Mouse (Mus musculus) urinary bladder, adult 18-20 months (tissue): ENCODE data around the gene Lhfpl2.
A peak's percentile ranks its signal among the peaks of the same experiment; 100 is the strongest.

Experiments
- DNase-seq, 2 experiments: peaks; one replicate each; pipeline ENCODE4 v3.0.0; 2022; ENCODE audit warnings: low spot score in 2 of 2, mixed read lengths in 2 of 2

Gene Lhfpl2

DNA sequence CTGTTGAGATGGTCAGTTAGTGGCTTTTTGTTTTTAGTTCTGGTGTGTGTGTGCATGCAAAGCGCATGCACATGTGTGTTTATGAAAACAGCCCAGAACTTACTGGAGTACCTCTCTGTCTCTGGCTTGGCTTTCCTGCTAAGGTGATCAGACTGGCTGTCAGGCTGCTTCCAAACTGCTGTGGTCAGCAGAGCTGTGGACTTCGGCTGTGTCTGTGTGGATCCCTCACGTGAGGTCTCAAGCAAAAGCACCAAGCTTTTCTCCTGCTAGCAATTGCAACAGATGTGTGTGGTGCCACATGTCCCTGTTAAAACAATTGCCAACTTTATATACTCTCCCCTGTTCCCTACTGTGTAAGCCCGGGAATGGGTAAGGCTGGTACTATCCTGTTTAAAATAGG is 82.8 kb downstream of the Lhfpl2 start:
- DNase-seq: no peak

DNA sequence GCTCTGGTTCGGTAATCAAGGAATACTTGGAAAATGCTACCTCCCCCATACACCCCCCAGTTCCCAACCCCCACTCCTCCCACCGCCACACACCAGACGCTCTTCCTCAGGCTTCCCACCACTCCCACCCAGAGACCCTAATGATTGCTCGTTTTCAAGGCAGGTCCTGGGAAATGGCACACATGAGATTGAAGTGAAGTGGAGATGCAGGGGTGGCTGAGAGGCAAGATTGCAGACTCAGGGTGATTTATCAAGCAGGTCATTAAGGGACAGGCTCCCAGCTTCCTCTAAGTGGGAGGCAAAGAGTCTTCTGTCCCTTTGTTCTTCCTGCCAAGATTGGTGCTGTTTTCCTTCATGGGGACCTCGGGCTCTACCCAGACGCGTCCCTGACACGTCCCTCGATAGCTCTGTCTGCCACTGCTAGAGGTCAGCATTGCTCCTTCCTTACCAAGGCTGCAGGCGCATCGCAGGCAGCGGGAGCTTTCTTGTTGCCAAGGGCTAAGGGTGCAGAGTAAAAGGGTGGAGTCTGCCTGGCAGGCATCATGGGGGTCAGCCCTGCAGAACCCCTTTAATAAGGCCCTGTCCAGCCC is 85.6 kb downstream of the Lhfpl2 start:
- no peak for DNase-seq

DNA sequence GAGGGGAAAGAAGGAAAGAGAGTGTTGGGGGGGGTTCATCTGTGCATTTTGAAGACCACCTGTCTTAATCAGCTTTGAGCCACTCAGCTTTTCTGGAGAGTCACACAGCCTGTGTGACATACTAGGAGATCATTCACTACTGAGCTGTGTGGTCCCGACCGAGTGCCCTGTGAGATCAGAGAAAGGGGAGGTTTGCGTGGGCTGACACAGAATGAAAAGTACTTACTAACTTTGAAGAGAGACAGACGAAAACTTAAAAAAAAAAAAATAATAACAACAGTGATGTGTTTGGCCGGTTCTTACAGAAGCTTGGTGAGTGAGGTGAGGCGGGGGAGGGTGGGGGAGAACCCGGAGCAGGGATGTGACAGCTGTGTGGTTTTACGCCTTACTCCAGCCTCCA is 86.9 kb downstream of the Lhfpl2 start:
- DNase-seq: no peak

DNA sequence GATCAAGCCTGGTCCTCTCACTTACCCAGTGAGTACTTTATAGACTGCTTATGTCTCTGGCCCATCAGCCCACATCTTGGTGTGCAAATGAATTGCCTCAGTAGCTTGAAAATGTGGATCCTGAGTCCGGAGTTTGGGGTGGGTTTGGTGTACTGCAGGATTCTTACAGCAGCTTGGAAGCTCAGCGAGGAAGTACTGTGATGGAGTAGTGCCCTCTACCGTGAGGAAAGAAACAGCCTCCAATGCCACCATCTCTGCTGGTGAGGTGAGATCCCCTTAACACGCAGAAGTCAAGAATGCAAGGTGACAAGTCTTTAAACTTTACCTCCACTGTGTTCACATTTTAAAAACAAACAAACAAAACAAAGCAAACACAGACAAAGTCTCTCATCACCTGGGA is 89.7 kb downstream of the Lhfpl2 start:
- DNase-seq: no peak

DNA sequence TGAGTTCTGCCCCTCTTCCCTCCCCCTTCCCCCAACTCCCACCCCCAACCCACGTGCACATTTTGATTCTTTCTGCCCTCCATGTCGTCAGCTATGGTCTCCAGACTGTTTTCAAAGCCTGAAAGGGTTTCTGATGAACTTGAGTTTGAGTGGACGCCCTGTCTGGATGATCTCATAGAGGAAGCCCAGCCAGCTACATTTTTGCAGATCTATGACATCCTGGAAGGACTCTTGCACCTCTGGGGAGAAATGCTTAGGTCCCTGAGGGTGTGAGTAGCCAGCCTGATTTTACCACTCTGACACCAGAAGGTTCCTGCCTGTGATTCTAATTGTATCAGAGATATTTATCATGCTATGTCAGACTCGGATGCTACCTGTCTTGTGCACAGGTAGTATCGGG is 91.4 kb downstream of the Lhfpl2 start:
- no peak for DNase-seq

DNA sequence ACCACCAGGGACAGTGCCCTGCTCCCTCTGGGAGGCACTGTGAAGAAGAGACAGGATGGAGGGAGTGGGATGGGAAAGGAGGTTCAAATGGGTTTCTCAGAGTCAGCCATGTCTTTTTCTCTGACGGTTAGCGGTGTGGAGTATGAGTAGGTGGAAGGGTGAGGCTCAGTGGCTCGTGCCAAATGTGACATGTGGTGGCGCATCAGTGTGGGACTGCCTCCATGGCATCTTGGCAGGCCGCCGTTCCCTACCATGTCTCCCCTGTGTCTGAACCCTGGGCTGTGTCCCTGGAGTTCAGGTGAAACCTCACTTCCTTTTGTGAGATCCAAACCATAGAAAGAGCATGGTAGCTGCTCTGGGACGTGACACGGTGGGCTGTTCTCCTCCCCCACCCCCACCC is 92.2 kb downstream of the Lhfpl2 start:
- no peak for DNase-seq

DNA sequence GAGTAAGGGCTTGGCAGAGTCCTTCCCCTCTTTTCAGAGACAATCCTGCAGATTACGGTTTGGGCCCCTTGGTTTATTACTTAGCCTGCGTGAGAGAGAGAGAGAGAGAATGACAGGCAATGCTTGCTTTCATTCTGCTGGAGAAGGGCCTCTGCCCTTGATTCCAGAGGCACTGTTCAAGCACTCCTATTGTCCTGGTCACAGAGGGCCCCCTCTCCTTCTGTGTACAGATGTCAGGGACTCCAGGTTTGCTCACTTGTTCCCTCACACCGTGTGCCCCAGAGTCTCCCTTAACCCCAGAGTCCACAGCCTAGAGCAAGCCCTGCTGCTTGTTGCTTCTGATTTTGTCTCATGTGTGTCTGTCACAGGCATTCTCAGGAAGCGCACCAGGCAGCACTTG is 93.7 kb downstream of the Lhfpl2 start:
- no peak for DNase-seq

DNA sequence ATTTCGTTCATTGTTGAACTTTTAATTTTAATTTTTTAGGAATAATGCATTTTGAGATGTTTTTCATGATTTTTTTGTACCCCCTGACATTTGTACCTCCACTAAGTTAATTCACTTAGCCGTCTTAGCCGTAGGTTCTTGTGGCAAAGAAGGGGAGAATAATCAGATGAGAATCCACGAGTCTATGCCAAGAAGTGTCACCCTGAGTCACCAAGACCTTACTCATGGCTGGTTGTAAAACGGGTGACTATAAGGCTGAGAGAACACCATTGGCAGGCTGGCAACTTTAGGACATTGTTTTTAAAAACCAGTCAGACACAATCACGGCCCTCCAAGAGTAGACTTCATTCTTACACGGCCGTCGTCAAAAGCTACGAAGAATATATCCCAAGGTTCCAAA is 95.2 kb downstream of the Lhfpl2 start:
- DNase-seq: no peak

DNA sequence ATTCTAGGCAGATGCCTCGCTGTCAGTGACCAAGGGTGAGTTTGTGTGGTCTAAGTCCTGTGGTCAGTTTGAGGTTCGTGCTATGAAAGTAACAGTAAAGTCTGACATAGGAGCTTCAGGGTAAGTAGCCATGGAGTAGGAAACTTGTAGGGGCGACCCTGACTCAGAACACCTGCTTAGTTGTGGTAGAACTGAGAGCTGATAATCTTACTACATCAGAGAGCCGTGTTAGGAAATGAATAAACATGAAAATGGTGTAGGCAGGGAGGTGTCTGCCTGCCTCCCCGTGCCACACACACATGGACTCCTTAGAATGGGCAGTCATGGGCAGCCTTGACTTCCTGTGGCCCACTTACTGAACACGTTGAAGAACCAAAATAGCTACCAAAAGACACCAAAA is 96.1 kb downstream of the Lhfpl2 start:
- DNase-seq: no peak

DNA sequence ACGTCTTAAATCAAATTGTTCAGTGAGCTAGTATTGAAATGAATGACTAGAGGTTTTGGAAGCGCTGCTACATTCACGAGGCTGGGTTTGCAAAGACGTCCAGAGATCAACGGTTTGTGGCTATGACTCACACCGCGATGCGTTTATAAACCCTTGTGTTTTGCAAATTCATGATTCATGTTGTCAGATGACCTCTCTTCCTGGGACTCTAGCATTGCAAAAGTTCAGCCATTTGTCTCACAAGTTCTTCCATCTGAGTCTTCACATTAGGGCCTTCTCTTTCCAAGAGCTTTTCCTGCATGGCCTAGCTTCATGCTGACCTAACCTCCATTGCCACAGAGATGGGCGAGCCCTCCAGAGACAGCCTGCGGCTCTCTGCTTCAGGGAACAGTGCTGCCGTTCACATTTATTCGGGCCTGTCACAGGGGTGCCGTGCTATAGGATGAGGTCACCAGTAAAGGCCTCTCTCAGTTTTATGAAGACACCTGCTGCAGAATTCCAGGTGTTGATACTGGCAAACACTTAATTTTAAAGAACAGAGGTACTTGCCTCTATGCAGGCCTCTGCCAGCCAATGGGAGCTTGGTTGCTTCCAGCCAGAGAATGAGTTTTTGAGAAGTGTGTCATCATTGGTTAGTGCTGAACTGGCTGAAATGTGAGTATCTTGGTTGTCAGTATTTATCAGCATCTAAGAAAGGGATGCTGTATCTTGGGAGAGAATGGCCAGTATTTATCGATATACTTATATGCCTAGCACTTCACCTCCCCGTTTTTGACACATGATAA is 97.1 kb downstream of the Lhfpl2 start:
- no peak for DNase-seq

DNA sequence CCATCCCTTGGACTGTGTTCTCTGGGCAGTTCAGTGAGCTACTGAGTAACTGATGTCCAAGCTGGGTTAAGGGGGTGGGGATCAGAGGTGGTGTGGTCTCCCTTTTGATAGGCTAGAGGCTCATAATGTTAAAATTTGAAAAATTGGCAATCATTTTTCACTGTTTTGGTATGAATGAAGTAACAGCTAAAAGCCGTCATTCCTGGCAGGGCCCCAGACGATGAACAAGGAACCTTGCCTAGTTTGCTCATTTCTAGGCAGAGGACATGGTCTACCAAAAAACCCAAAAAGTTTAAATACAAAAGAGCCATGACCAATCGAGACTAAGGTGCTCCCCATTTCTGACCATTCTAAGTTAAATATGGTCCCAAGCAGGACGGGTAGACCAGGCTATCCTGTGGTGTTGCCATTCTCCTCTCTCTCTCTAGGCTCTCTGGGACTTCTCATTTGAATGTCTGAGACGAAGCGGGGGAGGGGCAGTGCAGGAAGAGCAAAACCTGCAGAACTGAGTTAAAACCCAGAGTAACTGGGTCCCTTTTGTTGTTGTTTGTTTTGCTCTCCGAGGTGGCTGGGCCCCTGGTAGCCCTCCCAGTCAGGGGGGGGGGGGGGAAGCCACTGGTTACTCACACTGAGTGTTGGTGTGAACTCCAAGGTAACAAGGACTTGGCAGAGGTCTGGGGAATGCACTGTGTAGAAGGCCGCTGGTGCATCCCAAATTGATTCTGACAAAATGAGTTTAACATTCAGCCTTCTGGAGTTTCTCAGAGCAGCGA is 98.2 kb downstream of the Lhfpl2 start:
- DNase-seq: no peak

DNA sequence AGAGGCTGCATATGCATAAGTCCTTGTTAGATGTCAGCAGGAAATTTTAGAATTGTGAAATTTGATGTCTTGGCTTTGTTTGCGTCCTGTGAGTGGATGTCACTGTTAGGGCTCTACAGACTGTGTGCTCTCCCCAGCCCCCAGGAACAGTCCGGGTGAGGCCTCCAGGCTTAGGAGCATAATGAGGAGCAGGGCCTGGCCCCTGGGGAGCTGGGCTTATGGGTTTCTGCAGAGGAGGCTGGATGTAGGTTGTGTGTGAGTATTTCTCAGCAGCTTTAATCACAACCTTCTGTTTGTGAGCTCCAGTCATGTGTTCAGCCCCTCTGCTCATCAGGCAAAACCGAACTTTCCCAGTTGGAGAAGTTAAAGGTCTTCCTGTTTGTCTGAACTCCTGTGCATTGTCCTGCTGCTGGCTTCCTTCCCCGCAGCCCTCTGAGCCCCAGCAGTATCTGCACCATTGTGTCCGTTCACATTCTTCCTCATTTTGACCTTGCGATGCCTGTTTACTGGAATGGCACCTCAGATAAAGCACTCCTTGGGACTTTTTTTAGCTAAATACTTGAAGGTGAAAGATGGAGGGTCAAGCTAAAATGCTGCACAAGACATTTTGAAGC is 101.4 kb downstream of the Lhfpl2 start:
- DNase-seq: no peak

DNA sequence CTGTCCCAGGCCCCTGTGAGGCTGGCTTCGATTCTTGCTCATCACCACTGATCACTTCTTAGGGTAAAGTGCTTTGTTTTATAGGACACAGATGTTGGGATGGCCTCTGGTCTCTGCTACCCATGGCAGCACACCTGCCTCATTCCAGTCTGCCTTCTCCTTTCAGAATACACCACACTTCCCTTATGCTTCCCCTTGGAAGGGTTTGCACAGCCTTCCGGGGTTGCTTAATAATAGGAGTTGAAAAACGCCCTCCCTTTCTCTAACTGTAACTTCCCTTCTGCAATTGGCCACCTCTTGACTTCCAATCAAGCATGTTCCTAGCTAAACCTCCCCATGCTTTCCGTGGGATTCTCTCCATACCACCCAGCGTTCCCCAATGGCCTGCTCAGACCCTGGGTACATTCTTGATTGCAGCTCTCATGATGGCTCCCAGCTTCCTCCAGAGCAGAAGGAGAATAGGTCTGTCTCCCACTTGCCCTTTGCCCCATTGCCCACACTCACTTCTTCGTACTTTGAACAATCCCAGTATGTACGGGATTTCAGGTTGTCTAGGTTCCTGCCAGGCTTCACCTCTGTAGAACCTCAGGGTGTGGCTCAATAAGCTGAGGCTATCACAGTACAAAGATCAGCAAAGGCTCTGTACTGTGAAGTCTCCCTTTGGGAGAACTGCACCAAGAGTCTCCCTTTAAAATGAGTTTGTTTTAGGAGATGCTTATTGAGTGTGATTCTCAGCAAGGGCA is 102.1 kb downstream of the Lhfpl2 start:
- no peak for DNase-seq

DNA sequence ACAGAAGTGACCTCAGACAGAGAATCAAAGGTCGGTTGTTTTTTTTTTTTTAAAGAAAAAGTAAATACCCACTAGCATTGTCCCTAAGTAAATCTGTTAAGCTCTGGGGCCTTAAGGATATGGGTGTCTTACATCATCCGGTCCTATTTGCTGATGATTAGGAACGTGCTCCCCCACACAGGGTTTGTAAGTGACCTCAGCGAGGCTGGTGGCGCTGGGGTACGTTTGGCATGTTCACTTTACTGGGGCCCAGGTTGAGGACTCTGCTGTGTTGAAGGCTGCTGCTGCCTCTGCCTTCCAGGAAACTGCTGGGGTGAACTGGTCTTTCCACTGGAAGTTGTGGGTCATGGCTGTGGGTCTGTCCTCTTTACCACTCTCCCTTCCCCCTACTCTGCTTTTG is 106.9 kb downstream of the Lhfpl2 start:
- no peak for DNase-seq

DNA sequence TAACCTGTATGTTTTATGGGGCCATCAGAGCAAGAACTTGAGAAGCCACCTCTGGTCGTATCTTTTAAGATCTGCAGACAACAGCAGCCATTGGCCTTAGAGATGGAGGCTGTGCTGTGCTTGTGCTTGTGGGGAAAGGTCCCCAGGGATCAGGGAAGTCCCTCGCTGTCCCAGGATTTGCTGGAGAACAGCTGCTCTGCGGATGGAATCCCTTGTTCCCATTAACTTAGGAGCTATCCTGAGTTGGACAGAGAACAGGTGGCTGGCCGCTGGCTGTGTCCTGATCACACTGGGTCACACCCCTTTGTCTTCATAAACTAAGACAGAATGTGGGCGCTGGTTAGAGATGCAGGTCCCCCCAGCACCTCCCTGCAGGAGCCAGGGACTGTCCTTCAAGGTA is 110.7 kb downstream of the Lhfpl2 start:
- no peak for DNase-seq

DNA sequence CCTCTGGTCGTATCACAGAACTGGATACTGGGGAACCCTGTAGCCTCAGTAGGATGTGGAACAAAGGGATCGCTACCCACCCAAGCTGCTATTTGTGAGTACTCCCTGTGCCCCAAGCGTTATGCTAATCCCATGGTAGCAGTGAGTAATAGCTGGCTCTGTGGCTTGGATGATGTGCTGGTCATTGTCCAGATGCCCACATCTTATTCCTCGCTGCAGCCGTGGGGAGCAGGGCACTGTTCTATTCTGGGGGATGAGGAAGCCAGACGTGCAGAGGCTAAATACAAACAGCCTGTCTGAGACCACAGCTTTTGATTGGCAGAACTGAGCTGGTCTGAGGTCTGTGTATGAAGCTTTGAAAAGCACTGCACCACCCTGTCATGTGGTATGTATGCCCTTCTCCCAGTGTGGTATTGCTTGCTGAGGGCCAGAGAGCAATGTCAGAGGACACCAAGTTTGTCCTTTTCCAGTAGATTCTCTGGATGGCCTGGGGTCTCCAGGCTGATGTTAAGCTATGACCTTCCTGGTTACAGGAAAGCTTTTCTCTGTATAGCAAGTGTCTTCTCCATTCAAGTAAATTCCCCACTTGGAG is 111.8 kb downstream of the Lhfpl2 start:
- DNase-seq: no peak

DNA sequence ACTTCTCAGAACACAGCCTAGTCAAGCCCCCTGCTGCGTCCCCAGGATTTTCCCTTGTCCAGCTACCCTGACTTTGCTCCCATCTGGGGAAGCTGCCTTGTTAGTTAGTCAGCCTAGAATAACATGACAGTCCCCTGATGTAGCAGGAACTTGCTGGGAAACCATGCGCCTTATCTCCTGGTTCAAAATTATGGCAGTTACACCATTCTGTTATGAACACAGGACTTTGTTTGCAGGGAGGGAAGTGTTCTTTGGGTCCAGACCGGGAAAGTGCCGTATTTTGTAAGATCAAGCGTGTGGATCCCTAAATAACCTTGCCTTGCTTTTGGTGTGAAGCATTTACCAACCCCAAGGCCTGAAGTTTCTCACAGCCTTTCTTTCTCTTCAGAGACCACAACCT is 114.0 kb downstream of the Lhfpl2 start:
- DNase-seq: no peak

DNA sequence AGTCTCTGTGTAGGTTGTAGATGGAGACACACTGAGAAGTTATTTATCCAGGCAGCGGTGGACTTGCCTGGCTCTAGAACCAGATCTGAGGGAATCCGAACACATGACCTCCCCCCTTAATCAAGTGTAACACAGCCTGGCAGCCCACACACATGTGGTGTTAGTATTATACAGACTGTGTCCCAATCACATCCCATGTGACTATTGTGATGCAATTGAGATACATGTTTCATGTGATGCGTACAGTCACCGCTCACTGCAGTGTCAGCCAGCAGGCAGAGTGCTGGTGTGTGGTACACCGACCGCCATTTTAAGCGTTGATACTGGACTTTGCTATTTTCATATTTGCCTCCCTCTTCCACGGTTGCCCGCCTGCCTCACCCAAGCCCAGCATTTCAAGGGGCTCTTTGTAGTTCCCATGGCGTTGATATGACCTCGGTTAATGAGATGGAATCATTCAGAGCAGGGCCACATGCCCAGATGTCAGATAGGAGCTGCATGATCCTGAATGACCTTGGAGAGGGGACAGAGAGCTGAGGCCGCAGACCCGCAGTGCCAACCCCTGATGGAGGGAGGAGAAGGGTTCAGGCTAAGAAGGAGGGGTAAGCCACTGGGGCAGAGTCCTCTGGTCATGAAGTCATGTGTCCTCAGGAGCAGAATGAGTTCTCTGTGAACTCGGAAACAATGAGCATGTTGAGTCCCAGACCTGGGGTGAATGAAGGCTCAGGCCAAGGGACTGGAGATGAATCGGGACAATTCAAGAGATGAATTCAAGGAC is 115.1 kb downstream of the Lhfpl2 start:
- no peak for DNase-seq

DNA sequence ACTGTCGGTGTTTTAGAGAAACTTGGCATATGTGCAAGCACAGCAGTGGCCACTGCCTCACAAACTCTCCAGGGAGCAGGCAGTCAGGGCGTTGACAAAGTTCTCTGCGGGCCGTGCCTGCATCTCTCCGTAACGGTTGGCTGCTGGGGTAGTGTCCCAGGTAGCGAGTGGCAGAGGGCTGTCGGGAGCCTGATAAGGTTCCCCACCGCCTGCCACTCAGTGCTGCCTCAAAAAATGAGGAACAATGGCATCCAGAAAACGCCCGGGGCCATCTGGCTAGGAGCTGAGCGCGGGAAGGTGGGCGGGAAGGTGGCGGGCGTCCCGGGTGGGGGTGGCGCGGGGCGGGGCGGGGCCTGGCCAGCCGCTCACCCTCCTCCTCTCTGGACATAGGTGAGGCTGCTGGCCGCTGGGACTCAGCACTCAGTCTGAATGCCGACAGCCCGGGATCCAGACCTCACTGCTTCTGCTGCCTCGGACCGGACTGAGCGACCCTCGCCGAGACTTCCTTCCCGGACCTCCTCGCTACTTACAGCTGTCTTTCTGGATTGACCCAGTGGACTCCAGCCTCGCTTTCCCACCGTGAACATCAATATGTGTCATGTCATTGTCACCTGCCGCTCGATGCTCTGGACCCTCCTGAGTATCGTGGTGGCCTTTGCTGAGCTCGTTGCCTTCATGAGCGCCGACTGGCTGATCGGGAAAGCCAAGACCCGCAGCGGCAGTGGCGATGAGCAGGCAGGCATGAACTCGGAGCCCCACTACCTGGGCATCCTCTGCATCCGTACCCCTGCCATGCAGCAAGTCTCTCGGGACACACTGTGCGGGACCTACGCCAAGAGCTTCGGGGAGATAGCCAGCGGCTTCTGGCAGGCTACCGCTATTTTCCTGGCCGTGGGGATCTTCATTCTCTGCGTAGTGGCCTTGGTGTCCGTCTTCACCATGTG is 116.3 kb downstream of the Lhfpl2 start:
- DNase-seq: peak in 1 of 2 experiments; percentile 20
